Mouse (Mus musculus) MEL (cell line): Measurements from ENCODE around the gene Alx3. TPM values are rescaled to one million over a fixed set of nuclear protein-coding genes. Genes with fewer than 3 reads are reported as not detected.

Experiments used
- DNase-seq: peaks from one replicate; pipeline ENCODE4 v3.0.0; 2011; ENCODE audit warnings: low read depth, low spot score
- H3K27ac ChIP-seq: 2 replicates; pipeline ENCODE4 v1.5.1; 2012; ENCODE audit warnings: low read depth, mild to moderate bottlenecking, control low read depth, low read length, moderate library complexity; ENCODE audit not compliant: control insufficient read depth
- H3K27me3 ChIP-seq, 2 experiments: fragments of 150-350 bp in 1 of 2; sonication (generic) in 1 of 2; 2 replicates each; pipeline ENCODE4 v1.6.1; 2012; ENCODE audit warnings: low read length in 2 of 2, mild to moderate bottlenecking in 2 of 2, improper control_type of control experiment in 1 of 2, moderate library complexity in 1 of 2; ENCODE audit not compliant: insufficient read depth in 2 of 2, control insufficient read depth in 1 of 2
- H3K36me3 ChIP-seq, 2 experiments: 2 replicates each; pipeline ENCODE4 v1.6.1; 2012 to 2014; ENCODE audit warnings: low read length in 2 of 2, improper control_type of control experiment in 1 of 2, inconsistent platforms in 1 of 2, mild to moderate bottlenecking in 1 of 2; ENCODE audit not compliant: insufficient read depth in 2 of 2, control insufficient read depth in 1 of 2
- H3K4me1 ChIP-seq, 2 experiments: fragments of 150-350 bp in 1 of 2; sonication (generic) in 1 of 2; 2 replicates each; pipeline ENCODE4 v1.6.1; 2012; ENCODE audit warnings: low read length in 2 of 2, improper control_type of control experiment in 1 of 2, mild to moderate bottlenecking in 1 of 2; ENCODE audit not compliant: insufficient read depth in 2 of 2, control insufficient read depth in 1 of 2
- H3K4me3 ChIP-seq, 2 experiments: fragments of 150-350 bp in 1 of 2; sonication (generic) in 1 of 2; 2 replicates each; pipeline ENCODE4 v1.5.1; 2012; ENCODE audit warnings: low read depth in 2 of 2, low read length in 2 of 2, mild to moderate bottlenecking in 2 of 2, moderate library complexity in 2 of 2, control low read depth in 1 of 2, improper control_type of control experiment in 1 of 2; ENCODE audit not compliant: control insufficient read depth in 1 of 2, insufficient read depth in 1 of 2
- H3K79me2 ChIP-seq: 2 replicates; pipeline ENCODE4 v1.6.1; 2012; ENCODE audit warnings: mild to moderate bottlenecking, low read length, moderate library complexity; ENCODE audit not compliant: control insufficient read depth, poor library complexity, insufficient read depth
- H3K9ac ChIP-seq: 2 replicates; pipeline ENCODE4 v1.6.1; 2012; ENCODE audit warnings: low read depth, mild to moderate bottlenecking, control low read depth, low read length, moderate library complexity; ENCODE audit not compliant: control insufficient read depth, poor library complexity, severe bottlenecking
- H3K9me3 ChIP-seq: fragments of 150-350 bp; sonication (generic); replicated peaks from 2 replicates; pipeline ENCODE4 v1.6.1; 2012; ENCODE audit warnings: mild to moderate bottlenecking, low read length, improper control_type of control experiment, moderate library complexity; ENCODE audit not compliant: insufficient read depth
- CHD1 ChIP-seq: IDR thresholded peaks from 2 replicates; pipeline ENCODE4 v1.6.1; 2012; ENCODE audit warnings: low read depth, mild to moderate bottlenecking, inconsistent platforms, low read length, improper control_type of control experiment
- CHD2 ChIP-seq: IDR thresholded peaks from 2 replicates; pipeline ENCODE4 v1.6.1; 2011; ENCODE audit warnings: low read length, improper control_type of control experiment
- EP300 ChIP-seq, 2 experiments: IDR thresholded peaks; 2 replicates each; pipeline ENCODE4 v1.6.1; 2011; ENCODE audit warnings: improper control_type of control experiment in 2 of 2, low read length in 2 of 2, low read depth in 1 of 2, mild to moderate bottlenecking in 1 of 2
- ETS1 ChIP-seq: IDR thresholded peaks from 2 replicates; pipeline ENCODE4 v1.6.1; 2012; ENCODE audit warnings: low read depth, mild to moderate bottlenecking, inconsistent platforms, low read length, improper control_type of control experiment, moderate library complexity
- MAFK ChIP-seq: IDR thresholded peaks from 2 replicates; pipeline ENCODE4 v1.6.1; 2011; ENCODE audit warnings: low read depth, mild to moderate bottlenecking, low read length, improper control_type of control experiment, borderline replicate concordance
- MAZ ChIP-seq: IDR thresholded peaks from 2 replicates; pipeline ENCODE4 v1.6.1; 2012; ENCODE audit warnings: low read depth, mild to moderate bottlenecking, inconsistent platforms, low read length, improper control_type of control experiment
- MEF2A ChIP-seq: IDR thresholded peaks from 2 replicates; pipeline ENCODE4 v1.6.1; 2014; ENCODE audit warnings: low read depth, mild to moderate bottlenecking, inconsistent platforms, low read length, improper control_type of control experiment; ENCODE audit not compliant: poor library complexity, insufficient replicate concordance, severe bottlenecking; ENCODE audit errors: extremely low read depth
- MXI1 ChIP-seq: IDR thresholded peaks from 2 replicates; pipeline ENCODE4 v1.6.1; 2011; ENCODE audit warnings: mild to moderate bottlenecking, low read depth, low read length, improper control_type of control experiment
- MYB ChIP-seq: IDR thresholded peaks from 2 replicates; pipeline ENCODE4 v1.6.1; 2011; ENCODE audit warnings: mild to moderate bottlenecking, low read depth, low read length, improper control_type of control experiment
- NELFE ChIP-seq: IDR thresholded peaks from 2 replicates; pipeline ENCODE4 v1.6.1; 2011; ENCODE audit warnings: low read depth, low read length, improper control_type of control experiment
- POLR2AphosphoS2 ChIP-seq: IDR thresholded peaks from 2 replicates; pipeline ENCODE4 v1.6.1; 2011; ENCODE audit warnings: low read length, improper control_type of control experiment
- RCOR1 ChIP-seq: IDR thresholded peaks from 2 replicates; pipeline ENCODE4 v1.6.1; 2012; ENCODE audit warnings: low read depth, mild to moderate bottlenecking, inconsistent platforms, low read length, improper control_type of control experiment
- SIN3A ChIP-seq: IDR thresholded peaks from 2 replicates; pipeline ENCODE4 v1.6.1; 2012; ENCODE audit warnings: low read length, improper control_type of control experiment, inconsistent platforms
- SMC3 ChIP-seq: IDR thresholded peaks from 2 replicates; pipeline ENCODE4 v1.6.1; 2011; ENCODE audit warnings: low read depth, low read length, improper control_type of control experiment
- TCF12 ChIP-seq: IDR thresholded peaks from 2 replicates; pipeline ENCODE4 v1.6.1; 2014; ENCODE audit warnings: low read depth, mild to moderate bottlenecking, inconsistent platforms, low read length, improper control_type of control experiment, moderate library complexity
- USF1 ChIP-seq: IDR thresholded peaks from 2 replicates; pipeline ENCODE4 v1.6.1; 2014; ENCODE audit warnings: low read depth, mild to moderate bottlenecking, inconsistent platforms, low read length, improper control_type of control experiment, moderate library complexity
- ZC3H11A ChIP-seq: IDR thresholded peaks from 2 replicates; pipeline ENCODE4 v1.6.1; 2012; ENCODE audit warnings: low read depth, mild to moderate bottlenecking, inconsistent platforms, low read length, improper control_type of control experiment
- polyA plus RNA-seq, 2 experiments: library from polyadenylated mRNA; stranded (reverse) in 1 of 2; unstranded in 1 of 2; fragments of >175 nt in 1 of 2; fragments of >200 nt in 1 of 2; gene quantifications; 2 replicates each; pipeline versions ENCODE4 v1.2.1 to v1.2.4; 2012; ENCODE audit warnings: low replicate concordance in 2 of 2, low read depth in 1 of 2; ENCODE audit not compliant: insufficient read length in 2 of 2, insufficient read depth in 1 of 2, missing spikeins in 1 of 2
- total RNA-seq: library from RNA; depleted of rRNA; stranded (reverse); fragments of 300-350 nt; gene quantifications from 2 replicates; pipeline ENCODE4 v1.2.3, GENCODE M21; 2012

Gene Alx3
- total and polyA plus RNA-seq, 3 experiments = not detected

GRCm38 (mm10) chr3:107591612-107592011 lies 3.2 kb upstream of the Alx3 start:
- H3K9me3 ChIP-seq = no peaks in the 10 kb centered on the region

GRCm38 (mm10) chr3:107593632-107594031 lies 1.2 kb upstream of the Alx3 start:
- H3K4me3 ChIP-seq = no peak overlapping the region
- H3K27me3 ChIP-seq = peaks cover 13 to 14% of the 10 kb centered on the region in 2 experiments
- H3K9me3 ChIP-seq = no peaks in the 10 kb centered on the region
- H3K9ac ChIP-seq = no peak overlapping the region
- no peaks in the 10 kb centered on the region for H3K36me3 ChIP-seq
- TF ChIP-seq SIN3A (no peak), SMC3 (no peak), CHD2 (no peak), RCOR1 (no peak), MYB (no peak)
- DNase-seq = no peak
- no peak overlapping the region for H3K27ac ChIP-seq
- H3K79me2 ChIP-seq = no peaks in the 10 kb centered on the region
- H3K4me1 ChIP-seq = no peaks in the 10 kb centered on the region

More at GRCm38 (mm10) chr3:107591612-107592011, 3.2 kb upstream of the Alx3 start:
- no peak for DNase-seq
- TF ChIP-seq MEF2A (no peak), MXI1 (no peak), POLR2AphosphoS2 (no peak), CHD1 (no peak), ETS1 (no peak), TCF12 (no peak), MAZ (no peak), NELFE (no peak), ZC3H11A (no peak), RCOR1 (no peak), MAFK (no peak)
- TF ChIP-seq, all 39 proteins: peak for 0
- no peak overlapping the region for H3K27ac ChIP-seq
- H3K79me2 ChIP-seq = no peaks in the 10 kb centered on the region
- H3K9ac ChIP-seq = no peak overlapping the region
- H3K4me1 ChIP-seq = no peaks in the 10 kb centered on the region
- peaks cover 16 to 29% of the 10 kb centered on the region in 2 experiments for H3K27me3 ChIP-seq
- H3K4me3 ChIP-seq = no peak overlapping the region
- H3K36me3 ChIP-seq = no peaks in the 10 kb centered on the region

- no peak overlapping the region for H3K9ac ChIP-seq
- no peaks in the 10 kb centered on the region for H3K36me3 ChIP-seq
- TF ChIP-seq RCOR1 (no peak), NELFE (no peak), MEF2A (no peak), USF1 (no peak), EP300 (IDR thresholded peaks at IDR 0.05; ENCODE audit: low read depth in 1 of 2, low read length in 2 of 2) (no peak)
- no peak overlapping the region for H3K4me3 ChIP-seq
- H3K79me2 ChIP-seq = no peaks in the 10 kb centered on the region
- H3K27ac ChIP-seq = no peak overlapping the region
- no peaks in the 10 kb centered on the region for H3K4me1 ChIP-seq
- no peak for DNase-seq
- no peaks in the 10 kb centered on the region for H3K9me3 ChIP-seq
- peaks cover 4 to 5% of the 10 kb centered on the region in 2 experiments; a peak in 3 of 4 replicates for H3K27me3 ChIP-seq
These were observed 570 bp downstream of the Alx3 start for GRCm38 (mm10) chr3:107595264-107595937.
